Mouse (Mus musculus) skeletal muscle tissue, adult 2 months (tissue): ENCODE measurements around the gene Agpat1.
A peak's percentile ranks its signal among the peaks of the same experiment; 100 is the strongest.

Source experiments
- DNase-seq: peaks from one replicate; pipeline ENCODE4 v3.0.0-alpha.2; 2012; ENCODE audit warnings: low read depth, low spot score

Gene Agpat1

DNA sequence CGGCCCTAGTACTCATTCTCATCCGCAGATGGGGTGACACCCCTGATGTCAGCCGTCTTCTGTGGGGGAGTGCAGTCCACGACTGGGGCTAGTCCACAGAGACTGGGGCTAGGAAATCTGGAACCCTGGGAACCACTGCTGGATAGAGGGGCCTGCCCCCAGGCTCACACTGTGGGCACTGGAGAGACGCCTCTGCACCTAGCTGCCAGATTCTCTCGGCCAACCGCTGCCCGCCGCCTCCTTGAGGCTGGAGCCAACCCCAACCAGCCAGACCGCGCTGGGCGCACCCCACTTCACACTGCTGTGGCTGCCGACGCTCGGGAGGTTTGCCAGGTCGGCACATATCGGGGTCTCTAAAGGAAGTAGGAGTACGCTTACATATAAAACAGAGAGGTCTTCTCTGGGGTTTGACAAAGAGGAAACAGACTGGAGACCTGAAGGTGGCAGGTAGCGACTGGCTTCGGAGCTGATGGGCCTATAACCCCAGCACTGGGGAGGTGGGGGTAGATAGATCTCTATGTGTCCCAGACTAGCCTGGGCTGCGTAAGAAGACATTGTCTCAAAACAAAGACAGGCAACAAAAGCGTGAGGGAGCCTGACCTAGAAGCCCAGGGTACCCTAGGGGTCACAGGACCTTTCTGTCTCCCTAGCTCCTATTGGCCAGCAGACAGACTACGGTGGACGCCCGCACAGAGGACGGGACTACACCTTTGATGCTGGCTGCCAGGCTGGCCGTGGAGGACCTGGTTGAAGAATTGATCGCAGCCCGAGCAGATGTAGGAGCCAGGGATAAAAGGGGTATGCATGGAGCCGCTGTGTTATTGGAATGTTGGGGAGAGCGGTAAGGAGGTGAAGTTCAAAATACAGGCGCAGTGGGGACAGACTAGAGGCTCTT lies 17.9 kb upstream of the Agpat1 start:
- no peak for DNase-seq

DNA sequence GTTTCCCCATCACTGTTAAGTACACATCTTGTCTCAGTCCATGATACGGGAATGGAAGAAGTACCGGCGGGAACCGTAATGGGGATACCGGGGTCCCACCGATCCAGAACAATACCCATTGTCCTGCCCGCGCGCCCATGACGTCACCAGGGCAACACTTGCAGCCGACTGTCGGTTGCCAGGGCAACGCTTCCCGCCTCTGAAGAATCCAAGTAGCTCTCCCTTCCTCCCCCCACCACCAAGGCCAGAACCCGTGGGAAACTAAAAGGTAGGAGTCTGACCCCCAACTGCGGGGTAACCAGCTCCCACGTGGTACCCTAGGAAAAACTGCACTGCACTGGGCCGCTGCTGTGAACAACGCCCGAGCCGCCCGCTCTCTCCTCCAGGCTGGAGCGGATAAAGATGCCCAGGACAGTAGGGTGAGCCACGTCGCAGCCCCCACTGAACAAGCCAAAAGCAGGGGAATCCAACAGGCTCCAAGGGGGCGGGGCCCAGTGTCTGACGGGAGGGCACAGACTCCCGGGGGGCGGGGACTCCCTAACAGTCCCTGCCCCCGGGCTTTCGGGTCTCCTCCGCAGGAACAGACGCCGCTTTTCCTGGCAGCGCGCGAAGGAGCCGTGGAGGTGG lies 17.2 kb upstream of the Agpat1 start:
- DNase-seq = peak; percentile 66

DNA sequence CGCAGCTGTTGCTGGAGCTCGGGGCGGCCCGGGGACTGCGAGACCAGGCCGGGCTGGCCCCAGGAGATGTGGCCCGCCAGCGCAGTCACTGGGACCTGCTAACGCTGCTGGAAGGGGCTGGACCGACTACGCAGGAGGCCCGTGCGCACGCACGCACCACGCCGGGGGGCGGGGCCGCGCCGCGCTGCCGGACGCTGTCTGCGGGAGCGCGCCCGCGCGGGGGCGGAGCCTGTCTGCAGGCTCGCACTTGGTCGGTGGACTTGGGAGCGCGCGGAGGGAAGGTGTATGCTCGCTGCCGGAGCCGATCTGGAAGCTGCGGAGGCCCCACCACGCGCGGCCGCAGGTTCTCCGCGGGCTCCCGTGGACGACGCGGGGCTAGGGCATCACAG lies 16.6 kb upstream of the Agpat1 start:
- DNase-seq = peak; percentile 89

DNA sequence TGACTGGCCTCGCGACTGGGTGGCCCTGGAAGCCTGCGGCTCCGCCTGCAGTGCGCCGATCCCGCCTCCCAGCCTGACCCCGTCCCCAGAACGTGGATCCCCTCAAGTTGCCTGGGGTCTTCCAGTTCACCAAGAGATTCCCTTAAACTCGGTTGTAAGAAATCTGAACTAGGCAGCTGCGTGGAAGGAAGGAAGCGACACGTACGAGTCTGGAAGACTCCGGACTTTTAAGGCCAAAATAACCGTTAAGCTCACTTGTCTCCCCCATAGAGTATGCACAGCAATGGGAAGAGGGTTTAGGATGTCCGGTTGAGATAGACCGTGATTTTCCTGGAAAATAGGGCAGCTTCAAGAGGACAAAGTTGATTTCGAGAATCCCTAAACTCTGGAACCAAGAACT lies 16.2 kb upstream of the Agpat1 start:
- no peak for DNase-seq

DNA sequence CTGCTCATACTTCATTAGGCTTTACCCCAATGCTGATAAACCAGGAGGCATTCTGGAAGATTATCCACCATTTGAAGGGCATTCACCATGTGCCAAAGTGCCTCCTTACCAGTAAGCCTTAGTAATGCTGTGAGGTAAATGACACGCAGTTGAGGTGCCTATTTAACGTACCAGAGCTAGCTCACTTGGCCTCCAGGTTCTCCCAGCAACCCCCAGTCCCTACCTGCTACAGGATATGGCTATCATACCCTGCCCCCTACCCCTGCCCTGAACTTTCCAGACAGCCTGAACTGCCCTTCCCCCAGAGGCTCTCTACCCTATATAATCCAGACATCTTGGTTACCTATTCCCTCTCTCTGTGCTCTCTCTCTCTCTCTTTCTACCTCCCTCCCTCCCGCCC lies 15.3 kb upstream of the Agpat1 start:
- no peak for DNase-seq

DNA sequence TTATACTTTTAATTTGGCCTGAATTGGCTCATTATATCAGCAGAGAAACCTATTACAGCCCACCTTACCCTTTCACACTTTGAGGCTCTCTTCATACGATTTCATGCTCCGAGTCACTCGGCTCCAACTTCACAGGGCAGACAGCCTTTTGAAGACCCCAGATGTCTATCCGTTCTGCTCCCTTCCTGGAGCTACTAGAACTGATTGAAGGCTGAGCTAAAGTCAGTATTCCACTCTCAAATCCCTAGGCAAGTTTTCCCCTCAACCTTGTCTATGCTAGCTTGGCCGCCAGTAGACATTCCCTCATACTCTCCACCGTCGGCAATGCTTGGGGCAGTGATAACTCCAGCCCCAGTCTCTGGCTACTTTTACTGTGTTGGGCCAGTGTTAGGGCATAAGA lies 14.9 kb upstream of the Agpat1 start:
- no peak for DNase-seq

DNA sequence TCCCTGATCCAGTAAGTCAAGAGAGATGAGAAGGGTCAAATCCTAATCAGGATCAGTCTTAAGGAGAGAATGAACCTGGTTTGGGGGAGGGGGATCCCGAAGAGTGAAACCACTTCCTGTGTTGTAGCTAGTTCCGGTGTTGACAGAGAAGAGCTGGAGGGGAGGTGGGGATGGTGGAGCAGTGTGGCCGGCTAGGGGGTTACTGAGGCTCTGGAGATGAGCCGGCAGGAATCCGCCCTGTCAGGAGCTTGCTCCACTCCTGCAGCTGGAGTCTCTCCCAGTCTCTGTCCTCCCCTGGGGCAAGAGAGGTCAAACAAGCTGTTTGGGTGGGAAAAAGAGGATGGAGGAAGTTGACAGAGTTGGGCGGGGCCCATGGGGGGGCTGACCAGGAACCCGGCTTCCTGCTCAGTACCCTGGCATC lies 14.4 kb upstream of the Agpat1 start, which contains the start of gene Gpsm3:
Gpsm3 (plus strand) TSS at position 126 of the 421 bp plus-strand sequence.
- peak; percentile 69 for DNase-seq

DNA sequence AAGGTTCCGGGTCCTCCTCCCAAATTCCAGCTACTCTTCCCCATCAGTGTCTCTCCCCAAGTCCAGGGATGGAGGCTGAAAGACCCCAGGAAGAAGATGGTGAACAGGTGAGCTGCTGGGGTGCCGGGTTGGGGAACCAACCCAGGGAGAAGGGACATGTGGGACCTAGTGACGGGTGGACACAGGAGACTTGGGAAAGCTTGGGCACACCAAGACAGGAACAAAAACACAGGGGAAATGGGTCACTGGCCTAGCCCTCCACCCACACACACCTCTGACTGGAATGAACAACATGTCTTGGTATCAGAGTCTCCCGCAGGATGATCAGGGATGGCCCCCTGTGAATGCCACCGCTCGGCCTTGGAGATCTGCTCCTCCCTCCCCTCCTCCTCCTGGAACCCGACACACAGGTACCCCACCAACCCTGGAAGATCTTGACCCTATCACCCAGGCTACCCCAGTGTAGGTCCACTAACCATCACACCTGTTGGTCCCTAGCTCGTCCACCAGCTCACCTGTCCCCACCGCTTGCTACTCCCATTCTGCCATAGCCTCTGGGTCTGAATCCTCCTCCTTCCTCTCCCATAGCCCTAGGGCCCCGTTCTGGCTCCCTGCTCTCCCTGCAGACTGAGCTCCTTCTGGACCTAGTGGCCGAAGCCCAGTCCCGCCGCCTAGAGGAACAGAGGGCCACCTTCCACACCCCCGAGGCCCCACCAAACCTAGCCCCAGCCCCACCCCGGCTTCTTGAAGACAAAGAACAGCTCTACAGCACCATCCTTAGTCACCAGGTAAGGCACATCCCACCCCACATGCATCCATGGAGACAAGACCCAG lies 13.7 kb upstream of the Agpat1 start:
- DNase-seq = no peak

DNA sequence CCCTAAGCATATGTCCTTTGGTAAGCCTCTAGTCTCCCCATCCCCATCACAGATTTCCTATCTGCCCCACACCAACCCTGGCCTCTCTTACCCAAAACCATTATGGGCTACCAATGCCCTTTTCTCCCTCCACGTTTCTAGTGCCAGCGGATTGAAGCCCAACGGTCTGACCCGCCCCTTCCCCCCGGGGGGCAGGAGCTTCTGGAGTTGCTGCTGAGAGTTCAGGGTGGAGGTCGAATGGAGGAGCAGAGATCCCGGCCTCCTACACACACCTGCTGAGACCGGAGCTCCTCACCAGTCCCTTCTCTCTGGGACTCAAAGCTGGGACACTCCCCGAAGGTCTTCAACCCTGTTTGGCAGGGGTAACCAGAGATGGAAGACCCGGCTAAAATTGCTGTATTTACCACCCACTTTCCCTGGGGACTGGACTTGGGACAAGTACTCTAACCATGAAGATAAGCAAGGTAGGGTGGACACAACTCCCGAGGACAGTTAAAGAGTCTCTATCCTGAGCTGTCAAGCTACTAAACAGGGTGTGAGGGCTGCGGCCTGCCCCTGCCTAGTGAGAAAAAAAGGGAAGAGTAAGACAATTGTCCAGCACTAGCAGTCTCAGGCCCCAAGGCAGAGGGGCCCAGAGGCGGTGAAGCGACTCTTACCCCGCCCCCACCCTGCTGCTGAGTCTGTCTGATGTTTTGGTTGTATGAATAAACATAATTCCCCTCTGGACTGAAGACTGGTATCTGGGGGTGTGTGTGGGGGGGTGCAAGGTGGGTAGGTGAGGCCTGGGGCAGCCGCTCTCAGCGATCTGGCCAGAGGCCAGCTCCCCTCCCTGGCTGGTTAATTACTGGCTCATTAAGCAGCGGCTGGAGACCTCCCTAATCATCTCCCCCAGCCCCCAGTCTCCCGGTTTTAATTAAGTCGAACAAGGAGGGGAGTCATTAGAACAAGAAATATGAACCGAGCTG lies 12.8 kb upstream of the Agpat1 start, which contains the start of gene Pbx2:
Pbx2 (plus strand) TSS at position 238 of the 965 bp plus-strand sequence.
- DNase-seq = no peak

DNA sequence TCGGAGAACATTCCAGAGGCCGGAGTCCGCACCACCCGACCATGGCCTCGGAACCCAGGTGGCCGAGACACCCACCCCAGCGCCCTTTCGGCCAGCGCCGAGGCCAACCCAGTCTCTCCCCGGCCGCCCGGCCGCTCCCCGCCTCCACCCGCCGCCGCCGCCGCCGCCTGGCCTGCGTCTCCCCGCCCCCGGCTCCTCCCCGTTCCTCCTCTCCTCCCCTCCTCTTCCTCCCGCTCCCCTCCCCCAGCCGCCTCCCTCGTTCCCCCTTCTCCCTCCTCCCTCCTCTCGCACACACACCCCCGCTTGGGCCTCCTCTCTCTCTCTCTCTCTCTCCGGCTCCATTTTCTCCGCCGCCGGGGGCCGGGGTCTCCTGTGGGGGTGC lies 12.1 kb upstream of the Agpat1 start:
- peak; percentile 80 for DNase-seq

DNA sequence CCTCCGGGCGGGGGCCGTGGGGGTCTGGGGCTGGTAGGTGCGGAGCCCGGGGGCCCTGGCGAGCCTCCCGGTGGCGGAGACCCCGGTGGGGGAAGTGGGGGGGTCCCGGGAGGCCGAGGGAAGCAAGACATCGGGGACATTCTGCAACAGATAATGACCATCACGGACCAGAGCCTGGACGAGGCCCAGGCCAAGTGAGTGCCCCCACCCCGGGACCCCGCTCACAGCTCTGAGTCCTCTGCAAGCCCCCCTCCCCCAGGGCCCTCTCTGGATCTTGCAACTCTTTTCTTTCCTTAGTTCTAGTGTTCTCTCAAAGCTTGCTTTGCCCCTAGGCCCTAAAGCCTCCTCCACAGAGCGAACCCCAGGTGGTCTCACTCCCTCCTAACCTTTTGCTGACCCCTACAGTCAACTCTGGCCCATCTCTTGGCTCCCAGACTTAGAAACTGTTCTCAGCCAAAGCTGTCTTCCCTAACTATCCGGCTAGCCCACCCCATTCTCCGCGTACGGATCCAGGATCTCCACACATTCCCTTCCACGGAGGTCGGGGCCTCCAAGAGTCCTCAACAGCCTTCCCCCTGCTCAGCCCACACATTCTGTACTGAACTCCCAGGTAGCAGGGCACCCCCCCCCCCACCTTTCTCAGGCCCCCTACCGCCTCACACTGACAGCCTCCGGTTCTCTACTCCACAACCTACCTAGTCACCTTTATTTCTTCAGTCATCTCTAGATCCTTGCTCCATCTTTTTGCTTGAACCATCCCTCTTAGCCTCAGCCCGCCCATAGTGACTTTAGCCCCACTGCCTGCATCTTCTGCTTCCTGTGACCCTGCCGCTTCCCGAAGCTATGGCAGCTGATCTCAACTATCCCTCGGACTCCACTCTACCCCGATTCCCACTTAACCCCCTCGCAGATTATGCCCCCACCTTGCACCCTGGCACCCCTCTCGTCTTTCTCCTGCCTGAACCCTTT lies 11.2 kb upstream of the Agpat1 start:
- no peak for DNase-seq

DNA sequence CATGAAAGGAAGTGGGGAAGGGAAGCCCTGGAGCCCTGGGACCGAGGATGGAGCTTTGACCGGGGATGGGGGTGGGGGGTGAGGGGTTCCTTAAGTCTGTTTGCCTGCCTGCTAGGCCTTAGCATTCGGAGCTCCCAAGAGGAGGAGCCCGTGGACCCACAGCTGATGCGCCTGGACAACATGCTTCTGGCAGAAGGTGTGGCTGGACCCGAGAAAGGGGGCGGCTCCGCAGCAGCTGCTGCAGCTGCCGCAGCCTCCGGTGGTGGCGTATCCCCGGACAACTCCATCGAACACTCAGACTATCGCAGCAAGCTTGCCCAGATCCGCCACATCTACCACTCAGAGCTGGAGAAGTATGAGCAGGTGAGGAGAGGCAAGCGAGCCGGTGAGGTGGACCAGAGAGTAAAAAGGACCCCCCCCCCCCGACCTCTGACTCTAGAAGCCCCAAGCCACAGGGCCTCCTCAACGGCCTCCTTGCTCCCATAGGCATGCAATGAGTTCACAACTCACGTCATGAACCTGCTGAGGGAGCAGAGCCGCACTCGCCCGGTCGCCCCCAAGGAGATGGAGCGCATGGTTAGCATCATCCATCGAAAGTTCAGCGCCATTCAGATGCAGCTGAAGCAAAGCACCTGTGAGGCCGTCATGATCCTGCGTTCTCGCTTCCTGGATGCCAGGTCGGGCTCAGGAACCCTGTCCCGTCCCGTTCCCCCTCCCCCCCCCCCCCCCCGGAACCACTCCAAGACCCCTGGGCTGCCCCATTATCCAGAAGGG lies 10.1 kb upstream of the Agpat1 start:
- no peak for DNase-seq

DNA sequence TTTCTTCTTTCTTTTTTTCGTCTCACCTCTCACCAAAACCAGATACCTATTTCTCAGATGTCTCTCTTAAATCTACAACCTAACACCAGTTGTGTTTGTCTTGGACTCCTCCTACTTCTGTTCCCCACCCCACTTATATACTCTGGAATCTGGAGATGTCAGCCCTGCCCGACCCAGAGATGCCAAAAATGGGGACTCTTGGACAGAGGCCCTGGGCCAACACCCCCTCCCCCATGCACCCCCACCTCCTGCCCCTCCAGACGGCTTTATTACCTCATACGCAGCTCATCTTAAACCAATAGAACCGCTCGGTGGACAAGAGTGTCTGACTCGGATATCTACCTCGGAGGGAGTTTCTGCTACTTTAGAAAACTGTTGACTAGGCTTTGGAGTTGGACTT lies 8.0 kb upstream of the Agpat1 start:
- no peak for DNase-seq

DNA sequence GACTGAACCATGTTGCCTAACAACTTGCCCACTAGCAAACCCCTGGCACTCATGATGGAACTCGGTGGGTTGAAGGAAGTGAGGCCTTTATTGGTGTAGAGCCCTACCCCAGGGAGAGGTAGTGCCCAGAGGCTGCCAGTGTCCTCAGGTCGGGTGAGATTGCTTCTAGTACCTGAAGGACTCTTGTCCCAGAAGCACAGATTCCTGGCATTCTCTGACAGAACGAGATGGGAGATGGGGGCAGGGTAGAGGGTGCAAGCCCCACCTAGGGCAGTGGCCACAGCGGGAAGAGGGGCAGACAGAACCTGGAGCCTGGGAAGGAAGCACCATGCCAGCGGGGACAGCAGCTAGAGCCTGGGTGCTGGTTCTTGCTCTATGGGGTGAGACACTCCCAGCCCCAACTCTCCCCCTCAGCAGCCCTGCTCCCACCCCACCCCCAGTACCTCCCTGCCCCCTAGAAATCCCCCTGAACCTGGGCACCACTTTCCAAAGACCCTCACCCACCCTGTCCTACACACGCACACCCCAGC lies 6.4 kb upstream of the Agpat1 start, which contains the start of gene Ager:
Ager (plus strand) TSS at position 297 of the 530 bp plus-strand sequence.
- DNase-seq = no peak

DNA sequence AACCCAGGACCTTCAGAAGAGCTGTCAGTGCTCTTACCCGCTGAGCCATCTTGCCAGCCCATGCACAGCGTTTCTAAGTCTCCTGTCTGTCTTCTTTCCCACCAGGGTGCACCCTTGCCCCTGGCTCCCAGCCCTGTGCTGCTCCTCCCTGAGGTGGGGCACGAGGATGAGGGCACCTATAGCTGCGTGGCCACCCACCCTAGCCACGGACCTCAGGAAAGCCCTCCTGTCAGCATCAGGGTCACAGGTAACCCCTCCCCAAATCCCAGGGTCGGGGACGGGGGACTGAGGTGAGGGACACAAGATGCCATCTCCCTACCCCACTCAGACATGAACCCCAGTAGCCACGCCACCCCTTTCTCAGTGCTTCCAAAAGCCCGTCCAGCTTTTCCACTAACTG lies 4.2 kb upstream of the Agpat1 start:
- no peak for DNase-seq

DNA sequence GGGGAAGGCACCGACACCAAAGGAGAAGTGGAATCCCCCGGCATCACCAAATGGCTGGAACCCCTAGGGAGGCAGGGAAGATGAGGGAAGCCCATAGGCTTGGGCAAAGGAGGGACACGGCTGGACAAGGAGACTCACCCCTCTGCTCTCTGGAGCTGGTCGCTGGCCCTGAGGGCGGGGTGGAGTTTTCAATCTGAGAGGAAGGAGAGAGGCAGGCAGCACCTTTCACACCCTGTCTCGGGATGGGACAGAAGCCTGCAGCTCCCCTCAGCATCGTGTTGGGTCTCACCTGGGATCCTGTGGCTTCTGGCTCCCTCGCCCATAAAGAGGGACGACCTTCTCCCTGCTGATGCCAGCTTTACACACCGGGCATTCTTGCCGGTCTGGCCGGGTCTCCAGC lies 2.3 kb upstream of the Agpat1 start:
- no peak for DNase-seq

DNA sequence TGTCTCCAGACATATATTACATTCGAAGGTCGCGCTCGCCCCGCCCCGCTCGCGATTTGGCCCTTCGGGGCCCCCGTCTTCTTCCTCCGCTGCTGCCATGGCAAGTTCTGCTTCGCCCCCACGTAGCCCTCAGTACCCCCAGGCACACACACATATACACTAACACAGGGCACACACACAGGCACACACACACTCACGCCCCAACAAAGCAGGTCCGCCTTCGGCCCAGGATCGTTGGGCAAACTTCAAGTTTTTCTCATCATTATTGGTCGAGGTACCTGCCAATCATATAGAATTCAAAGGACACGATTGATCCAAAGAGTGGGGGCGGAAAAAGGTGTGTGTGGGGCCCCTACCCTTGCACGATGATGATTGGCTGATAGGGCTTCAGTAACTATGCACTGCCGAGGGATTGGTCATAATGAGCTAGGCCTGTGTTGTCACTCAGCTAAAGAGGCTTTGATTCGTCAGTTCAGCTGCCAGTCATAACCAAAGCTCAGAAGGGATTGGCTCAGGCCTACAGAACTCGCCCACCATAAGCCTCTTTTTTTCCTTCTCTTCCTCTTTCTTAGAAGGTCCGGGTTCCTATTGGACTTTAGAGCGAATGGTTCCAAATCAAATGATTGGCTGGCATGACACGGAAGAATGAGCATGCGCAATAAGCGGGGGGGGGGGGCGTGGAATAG lies 544 bp upstream of the Agpat1 start, which contains the start of gene Rnf5:
Rnf5 (minus strand) TSS at position 316 of the 686 bp plus-strand sequence.
- peak; percentile 100 for DNase-seq
